Mouse (Mus musculus) adipose tissue, adult 10 weeks (tissue): Measurements from ENCODE around the gene Dnaic2. TPM values are rescaled to one million over a fixed set of nuclear protein-coding genes. Genes with fewer than 3 reads are reported as not detected.

ENCODE experiments used
- polyA plus RNA-seq: library from polyadenylated mRNA; stranded (reverse); fragments of 350-450 nt; fragmentation: Illumina TruSeq; extraction: RNeasy Lipid Tissue Mini Kit (QIAGEN cat#74804); gene quantifications from one replicate; pipeline ENCODE4 v1.2.3, GENCODE M21; 2014; ENCODE audit warnings: low read depth, low replicate concordance

Gene Dnaic2
- 2.7 TPM for polyA plus RNA-seq

GRCm38 (mm10) chr11:114726965-114727825, at the start of gene Dnaic2:
Dnaic2 (plus strand) TSS chr11:114727408.

GRCm38 (mm10) chr11:114764820-114765818, 37.9 kb downstream of the Dnaic2 start, which contains the start of gene Kif19a:
Kif19a (plus strand) TSS chr11:114765388.

GRCm38 (mm10) chr11:114795848-114796322, 68.7 kb downstream of the Dnaic2 start, which contains the start of gene Btbd17:
Btbd17 (minus strand) TSS chr11:114795945.

GRCm38 (mm10) chr11:114798624-114799023, 71.4 kb downstream of the Dnaic2 start, which contains the start of gene Gpr142:
Gpr142 (plus strand) TSS chr11:114798924.

Other genes starting within 250 kb of the Dnaic2 start
- 1,374 TPM for gene Rpl38, start 58.9 kb upstream of the Dnaic2 start, polyA plus RNA-seq
- gene Ttyh2, start 52.0 kb upstream of the Dnaic2 start, polyA plus RNA-seq, result 14.8 TPM
- 2.4 TPM for gene Kif19a, start 38.0 kb downstream of the Dnaic2 start, polyA plus RNA-seq
- gene Btbd17, start 68.5 kb downstream of the Dnaic2 start, polyA plus RNA-seq, result 2.4 TPM
- 0.29 TPM for gene Gpr142, start 71.5 kb downstream of the Dnaic2 start, polyA plus RNA-seq
- 71.0 TPM for gene Gprc5c, start 123.7 kb downstream of the Dnaic2 start, polyA plus RNA-seq
- 8.6 TPM for gene Cd300a, start 162.6 kb downstream of the Dnaic2 start, polyA plus RNA-seq
- gene Cd300lb, start 207.0 kb downstream of the Dnaic2 start, polyA plus RNA-seq, result 5.1 TPM
- gene Cd300c, start 241.7 kb downstream of the Dnaic2 start, polyA plus RNA-seq, result not detected